Comparison of ENCODE assay signal across 17 mouse cellular contexts in genomic region chr9:86079275-86079674, GRCm38 (mm10).
DNase-seq lines count a peak whose midpoint lies in the region.
"Had no signal": no experiment of that assay in that cellular context is flagged by ENCODE, and none has a peak within 500 bp of the region (broad histone marks: within the 10 kb centered on the region; RNA-seq: fewer than 3 reads in every experiment).

No protein-coding gene starts in this region.

- peak; percentile 8 for DNase-seq in layer of hippocampus, adult 11-12 months (ENCODE audit: low spot score)
- DNase-seq in layer of hippocampus, postnatal 25 days (ENCODE audit: extremely low spot score in 1 of 2, low spot score in 1 of 2) = no peak
- DNase-seq in layer of hippocampus, adult 18-20 months (ENCODE audit: low spot score in 2 of 2) = peak; percentile 21 to 22
- DNase-seq in layer of hippocampus, adult 9-11 months = peak; percentile 31
- DNase-seq in T-cell, adult 2 months (ENCODE audit: low spot score) = no peak
- DNase-seq in adrenal gland, adult 2 months = no peak
- no peak for DNase-seq in gastrocnemius, postnatal 25 days
- DNase-seq: adrenal gland, adult 8-10 months; adrenal gland, postnatal 25 days; B cell, adult 2 months; cerebellum, adult 18-20 months; cerebellum, adult 9-10 months; cerebellum, postnatal 14 days; gastrocnemius, postnatal 36 days; heart, adult 2 months; heart, postnatal 14 days; heart, postnatal 4 days had no signal

Comparison
In these comparisons a context has a peak if more than half of its experiments do, and no peak if none do; other contexts are left out.
1. DNase-seq: peak in layer of hippocampus, adult 11-12 months (single experiment), layer of hippocampus, adult 18-20 months (2 of 2) and layer of hippocampus, adult 9-11 months (single experiment); none in layer of hippocampus, postnatal 25 days (0 of 2), T-cell, adult 2 months (single experiment), adrenal gland, adult 2 months (single experiment) and gastrocnemius, postnatal 25 days (single experiment).